Mouse (Mus musculus): ENCODE data around the gene Dnmt3l. TPM values are rescaled to one million over a fixed set of nuclear protein-coding genes. Genes with fewer than 3 reads are reported as not detected.

The Dnmt3l gene
- polyA plus RNA-seq, 1 experiment, result 1.8 TPM

- no peaks in the 10 kb centered on the region for H3K4me1 ChIP-seq (ENCODE audit: control insufficient read depth, insufficient read depth, low read length)
- H3K4me3 ChIP-seq (replicated peaks; ENCODE audit: insufficient read depth, low read depth, low read length), result no peak overlapping the region
- 86% methylated on average over 5 of the region's 5 CpGs for WGBS
- H3K27ac ChIP-seq (ENCODE audit: insufficient read depth, low read length), result no peak overlapping the region
- no peaks in the 10 kb centered on the region for H3K27me3 ChIP-seq (ENCODE audit: control insufficient read depth, insufficient read depth, low read length)
- DNase-seq, result no peak
- no peak for TF ChIP-seq CTCF (IDR thresholded peaks at IDR 0.05; ENCODE audit: borderline replicate concordance, insufficient read depth, low read depth, low read length)
- TF ChIP-seq POLR2A (IDR thresholded peaks at IDR 0.05; ENCODE audit: borderline replicate concordance, insufficient read depth, low read length), result no peak
Observed at GRCm38 (mm10) chr10:78078276-78078675, 36.5 kb downstream of the Dnmt3l start.

DNA sequence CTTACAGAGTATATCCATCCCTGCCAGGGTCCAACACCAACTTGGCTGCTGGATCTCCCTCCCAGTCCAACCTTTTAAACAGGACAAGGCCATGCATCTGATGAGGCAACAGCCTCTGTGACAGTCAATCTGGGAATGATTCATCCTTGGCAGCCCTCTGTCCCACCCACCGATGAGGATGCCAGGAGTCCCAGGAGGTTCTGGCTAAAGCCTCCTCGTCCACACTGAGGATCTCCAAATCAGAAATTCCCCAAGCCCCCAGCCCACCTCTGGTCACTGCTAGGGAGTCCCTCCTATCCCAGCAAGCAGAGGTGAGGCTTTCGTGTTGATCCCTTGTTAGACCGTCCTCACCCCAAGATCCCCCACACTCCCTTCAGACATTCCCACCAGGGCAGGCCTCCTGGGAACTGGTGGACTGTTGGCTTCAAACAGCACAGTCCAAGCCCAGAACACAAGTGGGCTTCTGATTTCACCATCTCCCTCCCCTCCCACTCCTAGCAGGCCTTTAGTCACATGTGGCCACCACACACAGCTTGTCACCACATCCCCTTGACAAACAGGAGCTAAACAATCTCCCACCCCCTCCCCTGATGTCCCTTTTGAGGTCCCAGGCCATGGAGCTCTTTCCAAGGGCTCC is 38.3 kb downstream of the Dnmt3l start:
- DNase-seq, result no peak
- Histone ChIP-seq H3K4me3 (replicated peaks; ENCODE audit: insufficient read depth, low read depth, low read length) (no peak overlapping the region), H3K4me1 (ENCODE audit: control insufficient read depth, insufficient read depth, low read length) (no peaks in the 10 kb centered on the region), H3K27me3 (ENCODE audit: control insufficient read depth, insufficient read depth, low read length) (no peaks in the 10 kb centered on the region), H3K27ac (ENCODE audit: insufficient read depth, low read length) (no peak overlapping the region)
- WGBS, result 41% methylated on average over 4 of the region's 4 CpGs
- TF ChIP-seq CTCF (IDR thresholded peaks at IDR 0.05; ENCODE audit: borderline replicate concordance, insufficient read depth, low read depth, low read length), result no peak
- TF ChIP-seq POLR2A (IDR thresholded peaks at IDR 0.05; ENCODE audit: borderline replicate concordance, insufficient read depth, low read length), result no peak

- Histone ChIP-seq H3K27ac (ENCODE audit: insufficient read depth, low read length) (no peak overlapping the region), H3K27me3 (ENCODE audit: control insufficient read depth, insufficient read depth, low read length) (no peaks in the 10 kb centered on the region), H3K4me1 (ENCODE audit: control insufficient read depth, insufficient read depth, low read length) (no peaks in the 10 kb centered on the region), H3K4me3 (replicated peaks; ENCODE audit: insufficient read depth, low read depth, low read length) (no peak overlapping the region)
- no peak for TF ChIP-seq CTCF (IDR thresholded peaks at IDR 0.05; ENCODE audit: borderline replicate concordance, insufficient read depth, low read depth, low read length)
- TF ChIP-seq POLR2A (IDR thresholded peaks at IDR 0.05; ENCODE audit: borderline replicate concordance, insufficient read depth, low read length), result no peak
- 78% methylated on average over 1 of the region's 1 CpGs for WGBS
- no peak for DNase-seq
Observed at GRCm38 (mm10) chr10:78084073-78084472, 42.3 kb downstream of the Dnmt3l start.

DNA sequence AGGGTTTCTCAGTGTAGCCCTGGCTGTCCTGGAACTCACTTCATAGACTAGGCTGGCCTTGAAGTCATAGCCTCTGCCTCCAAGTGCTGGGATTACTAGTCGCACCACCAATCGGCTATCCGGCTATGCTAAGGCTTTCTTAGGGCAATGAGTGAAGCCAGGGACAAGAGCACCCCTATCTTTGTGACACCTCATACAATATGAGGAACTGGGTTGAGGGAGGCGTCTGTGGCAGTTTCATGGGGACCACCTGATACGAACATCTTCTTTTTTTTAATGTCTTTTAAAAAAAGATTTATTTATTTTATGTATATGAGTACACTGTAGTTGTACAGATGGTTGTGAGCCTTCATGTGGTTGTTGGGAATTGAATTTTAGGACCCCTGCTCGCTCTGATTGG is 44.0 kb downstream of the Dnmt3l start:
- 95% methylated on average over 6 of the region's 6 CpGs for WGBS

DNA sequence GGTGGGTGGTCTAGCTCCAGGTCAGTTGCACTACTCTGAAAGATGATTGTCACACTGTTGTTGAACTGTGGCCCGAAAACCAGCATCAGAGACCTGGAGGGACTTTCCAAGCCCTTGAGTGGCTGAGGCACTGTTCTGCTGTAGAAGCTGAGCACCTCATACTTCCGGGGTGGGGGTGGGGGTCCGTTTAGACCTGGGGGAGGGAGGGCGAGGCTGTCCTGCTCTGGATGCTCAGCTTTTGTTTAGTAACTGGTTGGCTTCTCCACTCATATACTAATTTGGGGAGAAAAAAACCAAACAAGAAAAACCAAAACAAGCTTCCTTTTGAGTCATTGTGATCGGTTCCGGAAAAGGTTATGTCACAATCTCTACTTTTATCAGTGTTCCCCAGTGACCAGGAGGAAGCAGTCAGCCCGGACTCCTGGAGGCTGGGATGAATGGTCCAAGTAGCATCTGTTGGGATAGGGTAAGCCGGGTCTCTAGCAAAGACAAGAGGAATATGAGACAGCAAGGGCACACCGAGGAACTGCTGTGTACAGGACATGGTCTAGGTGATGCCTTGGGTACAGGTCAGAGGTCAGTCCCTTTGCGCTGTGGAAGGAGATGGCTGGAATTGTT is 44.8 kb downstream of the Dnmt3l start:
- H3K4me3 ChIP-seq (replicated peaks; ENCODE audit: insufficient read depth, low read depth, low read length), result no peak overlapping the region
- 80% methylated on average over 10 of the region's 10 CpGs for WGBS
- no peaks in the 10 kb centered on the region; the same call in 1 of the 2 replicates for H3K4me1 ChIP-seq (ENCODE audit: control insufficient read depth, insufficient read depth, low read length)
- H3K27ac ChIP-seq (ENCODE audit: insufficient read depth, low read length), result no peak overlapping the region
- TF ChIP-seq POLR2A (IDR thresholded peaks at IDR 0.05; ENCODE audit: borderline replicate concordance, insufficient read depth, low read length), result no peak
- no peak for TF ChIP-seq CTCF (IDR thresholded peaks at IDR 0.05; ENCODE audit: borderline replicate concordance, insufficient read depth, low read depth, low read length)
- DNase-seq, result no peak
- no peaks in the 10 kb centered on the region for H3K27me3 ChIP-seq (ENCODE audit: control insufficient read depth, insufficient read depth, low read length)

More for the DNA sequence above, 44.0 kb downstream of the Dnmt3l start:
- TF ChIP-seq CTCF (IDR thresholded peaks at IDR 0.05; ENCODE audit: borderline replicate concordance, insufficient read depth, low read depth, low read length), result no peak
- no peak for TF ChIP-seq POLR2A (IDR thresholded peaks at IDR 0.05; ENCODE audit: borderline replicate concordance, insufficient read depth, low read length)
- DNase-seq, result no peak
- Histone ChIP-seq H3K4me3 (replicated peaks; ENCODE audit: insufficient read depth, low read depth, low read length) (no peak overlapping the region), H3K27ac (ENCODE audit: insufficient read depth, low read length) (no peak overlapping the region), H3K4me1 (ENCODE audit: control insufficient read depth, insufficient read depth, low read length) (no peaks in the 10 kb centered on the region), H3K27me3 (ENCODE audit: control insufficient read depth, insufficient read depth, low read length) (no peaks in the 10 kb centered on the region)

DNA sequence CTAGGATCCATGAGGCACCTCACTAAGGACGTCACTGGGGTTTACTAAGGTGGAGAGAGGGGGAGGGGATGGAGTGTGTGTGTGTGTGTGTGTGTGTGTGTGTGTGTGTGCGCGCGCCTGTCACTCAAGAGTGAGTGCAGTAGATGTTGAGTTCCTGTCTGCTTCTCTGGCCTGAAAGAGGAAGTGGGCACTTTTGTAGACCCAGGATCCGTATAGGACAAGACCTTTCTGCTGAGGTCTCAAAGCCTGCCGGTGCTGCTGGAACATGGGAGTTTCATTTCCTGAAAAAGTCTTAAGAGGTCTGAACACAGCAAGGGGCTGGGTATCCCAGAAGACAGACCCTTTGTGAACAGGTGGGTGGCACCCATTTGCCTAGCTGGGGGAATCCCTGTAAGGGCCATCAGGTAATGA is 45.4 kb downstream of the Dnmt3l start:
- Histone ChIP-seq H3K27ac (ENCODE audit: insufficient read depth, low read length) (no peak overlapping the region), H3K27me3 (ENCODE audit: control insufficient read depth, insufficient read depth, low read length) (no peaks in the 10 kb centered on the region), H3K4me1 (ENCODE audit: control insufficient read depth, insufficient read depth, low read length) (no peaks in the 10 kb centered on the region; the same call in 1 of the 2 replicates), H3K4me3 (replicated peaks; ENCODE audit: insufficient read depth, low read depth, low read length) (no peak overlapping the region)
- TF ChIP-seq POLR2A (IDR thresholded peaks at IDR 0.05; ENCODE audit: borderline replicate concordance, insufficient read depth, low read length) (no peak), CTCF (IDR thresholded peaks at IDR 0.05; ENCODE audit: borderline replicate concordance, insufficient read depth, low read depth, low read length) (no peak)
- WGBS, result 93% methylated on average over 6 of the region's 6 CpGs
- DNase-seq, result no peak

- Histone ChIP-seq H3K27ac (ENCODE audit: insufficient read depth, low read length) (no peak overlapping the region), H3K27me3 (ENCODE audit: control insufficient read depth, insufficient read depth, low read length) (no peaks in the 10 kb centered on the region), H3K4me1 (ENCODE audit: control insufficient read depth, insufficient read depth, low read length) (no peaks in the 10 kb centered on the region; the same call in 1 of the 2 replicates), H3K4me3 (replicated peaks; ENCODE audit: insufficient read depth, low read depth, low read length) (no peak overlapping the region)
- no peak for DNase-seq
- 44% methylated on average over 6 of the region's 6 CpGs for WGBS
- TF ChIP-seq CTCF (IDR thresholded peaks at IDR 0.05; ENCODE audit: borderline replicate concordance, insufficient read depth, low read depth, low read length), result no peak
- TF ChIP-seq POLR2A (IDR thresholded peaks at IDR 0.05; ENCODE audit: borderline replicate concordance, insufficient read depth, low read length), result no peak
Observed at GRCm38 (mm10) chr10:78090246-78090645, 48.5 kb downstream of the Dnmt3l start.
